Mouse (Mus musculus): ENCODE measurements around the gene Gm20388.

GRCm38 (mm10) chr8:123492898-123493297 lies 3582.3 kb downstream of the Gm20388 start:
- TF ChIP-seq CTCF (IDR thresholded peaks at IDR 0.05; ENCODE audit: borderline replicate concordance, extremely low read depth, insufficient read depth, insufficient read length) (no peak), POLR2A (IDR thresholded peaks at IDR 0.05; ENCODE audit: borderline replicate concordance, extremely low read depth, insufficient read depth, insufficient read length, poor library complexity, severe bottlenecking) (no peak)

Measured in brain, embryonic 14.5 days (tissue).